Mouse (Mus musculus): Measurements from ENCODE around the gene Magi1. TPM values are rescaled to one million over a fixed set of nuclear protein-coding genes. Genes with fewer than 3 reads are reported as not detected.
A peak's percentile ranks its signal among the peaks of the same experiment; 100 is the strongest.

Magi1 gene
- total and polyA plus RNA-seq, 2 experiments from 2014 or later: 27.6 to 45.4 TPM

- 94% methylated on average over 4 of the region's 4 CpGs for WGBS
- TF ChIP-seq CTCF (IDR thresholded peaks at IDR 0.05): no peak
- ATAC-seq (ENCODE audit: low FRiP score): no peak
These were observed 238.5 kb downstream of the Magi1 start for GRCm38 (mm10) chr6:94045180-94045579.

GRCm38 (mm10) chr6:94043461-94043860 is 240.3 kb downstream of the Magi1 start:
- H3K4me1 ChIP-seq (ENCODE audit: insufficient read depth, low read length): no peaks in the 10 kb centered on the region
- WGBS: 51% methylated on average over 7 of the region's 7 CpGs
- H3K27me3 ChIP-seq (ENCODE audit: insufficient read depth, low read length): no peaks in the 10 kb centered on the region
- H3K36me3 ChIP-seq (ENCODE audit: insufficient read depth, low read length): no peaks in the 10 kb centered on the region
- H3K4me2 ChIP-seq (ENCODE audit: low read depth, low read length, poor library complexity, severe bottlenecking): no peak overlapping the region
- no peak overlapping the region for H3K4me3 ChIP-seq (ENCODE audit: low read depth, low read length)
- TF ChIP-seq CTCF (IDR thresholded peaks at IDR 0.05): no peak
- H3K27ac ChIP-seq (ENCODE audit: low read depth, low read length): no peak overlapping the region
- no peak for ATAC-seq (ENCODE audit: low FRiP score)
- no peaks in the 10 kb centered on the region for H3K9me3 ChIP-seq (ENCODE audit: low read length)
- no peak overlapping the region for H3K9ac ChIP-seq (replicated peaks; ENCODE audit: low read length, poor library complexity, severe bottlenecking)
- DNase-seq (ENCODE audit: low spot score): no peak

More at GRCm38 (mm10) chr6:94045180-94045579, 238.5 kb downstream of the Magi1 start:
- Histone ChIP-seq H3K9me3 (ENCODE audit: low read length) (no peaks in the 10 kb centered on the region), H3K27me3 (ENCODE audit: insufficient read depth, low read length) (no peaks in the 10 kb centered on the region), H3K9ac (replicated peaks; ENCODE audit: low read length, poor library complexity, severe bottlenecking) (no peak overlapping the region), H3K27ac (ENCODE audit: low read depth, low read length) (no peak overlapping the region), H3K4me1 (ENCODE audit: insufficient read depth, low read length) (no peaks in the 10 kb centered on the region), H3K4me2 (ENCODE audit: low read depth, low read length, poor library complexity, severe bottlenecking) (no peak overlapping the region), H3K36me3 (ENCODE audit: insufficient read depth, low read length) (no peaks in the 10 kb centered on the region), H3K4me3 (ENCODE audit: low read depth, low read length) (no peak overlapping the region)
- no peak for DNase-seq (ENCODE audit: low spot score)

- ATAC-seq (ENCODE audit: low FRiP score): no peak
- no peaks in the 10 kb centered on the region for H3K27me3 ChIP-seq (ENCODE audit: insufficient read depth, low read length)
- H3K4me2 ChIP-seq (ENCODE audit: low read depth, low read length, poor library complexity, severe bottlenecking): no peak overlapping the region
These were observed 243.6 kb downstream of the Magi1 start for GRCm38 (mm10) chr6:94040093-94040492.

GRCm38 (mm10) chr6:94038897-94039296 is 244.8 kb downstream of the Magi1 start:
- peak; percentile 55 for TF ChIP-seq CTCF (IDR thresholded peaks at IDR 0.05)
- ATAC-seq (ENCODE audit: low FRiP score) (no peak), DNase-seq (ENCODE audit: low spot score) (no peak)
- Histone ChIP-seq H3K4me3 (ENCODE audit: low read depth, low read length) (no peak overlapping the region), H3K4me1 (ENCODE audit: insufficient read depth, low read length) (no peaks in the 10 kb centered on the region), H3K9ac (replicated peaks; ENCODE audit: low read length, poor library complexity, severe bottlenecking) (no peak overlapping the region), H3K27me3 (ENCODE audit: insufficient read depth, low read length) (no peaks in the 10 kb centered on the region), H3K36me3 (ENCODE audit: insufficient read depth, low read length) (no peaks in the 10 kb centered on the region), H3K4me2 (ENCODE audit: low read depth, low read length, poor library complexity, severe bottlenecking) (no peak overlapping the region), H3K27ac (ENCODE audit: low read depth, low read length) (no peak overlapping the region), H3K9me3 (ENCODE audit: low read length) (no peaks in the 10 kb centered on the region)
- 98% methylated on average over 3 of the region's 3 CpGs for WGBS

More at GRCm38 (mm10) chr6:94040093-94040492, 243.6 kb downstream of the Magi1 start:
- Histone ChIP-seq H3K4me3 (ENCODE audit: low read depth, low read length) (no peak overlapping the region), H3K27ac (ENCODE audit: low read depth, low read length) (no peak overlapping the region), H3K9me3 (ENCODE audit: low read length) (no peaks in the 10 kb centered on the region), H3K9ac (replicated peaks; ENCODE audit: low read length, poor library complexity, severe bottlenecking) (no peak overlapping the region), H3K36me3 (ENCODE audit: insufficient read depth, low read length) (no peaks in the 10 kb centered on the region), H3K4me1 (ENCODE audit: insufficient read depth, low read length) (no peaks in the 10 kb centered on the region)
- peak; percentile 91 for TF ChIP-seq CTCF (IDR thresholded peaks at IDR 0.05)
- peak; percentile 68 for DNase-seq (ENCODE audit: low spot score)
- WGBS: 66% methylated on average over 2 of the region's 2 CpGs

- H3K9ac ChIP-seq (replicated peaks; ENCODE audit: low read length, poor library complexity, severe bottlenecking): no peak overlapping the region
- no peaks in the 10 kb centered on the region for H3K9me3 ChIP-seq (ENCODE audit: low read length)
- TF ChIP-seq CTCF (IDR thresholded peaks at IDR 0.05): no peak
- H3K36me3 ChIP-seq (ENCODE audit: insufficient read depth, low read length): no peaks in the 10 kb centered on the region
- ATAC-seq (ENCODE audit: low FRiP score): no peak
- H3K4me2 ChIP-seq (ENCODE audit: low read depth, low read length, poor library complexity, severe bottlenecking): no peak overlapping the region
- no peak for DNase-seq (ENCODE audit: low spot score)
- no peaks in the 10 kb centered on the region for H3K4me1 ChIP-seq (ENCODE audit: insufficient read depth, low read length)
- no peak overlapping the region for H3K27ac ChIP-seq (ENCODE audit: low read depth, low read length)
- no peaks in the 10 kb centered on the region for H3K27me3 ChIP-seq (ENCODE audit: insufficient read depth, low read length)
- H3K4me3 ChIP-seq (ENCODE audit: low read depth, low read length): no peak overlapping the region
- 68% methylated on average over 7 of the region's 7 CpGs for WGBS
These were observed 247.2 kb downstream of the Magi1 start for GRCm38 (mm10) chr6:94036554-94036953.

GRCm38 (mm10) chr6:94026361-94026760 is 257.4 kb downstream of the Magi1 start:
- Histone ChIP-seq H3K4me2 (ENCODE audit: low read depth, low read length, poor library complexity, severe bottlenecking) (no peak overlapping the region), H3K27ac (ENCODE audit: low read depth, low read length) (no peak overlapping the region), H3K9ac (replicated peaks; ENCODE audit: low read length, poor library complexity, severe bottlenecking) (no peak overlapping the region), H3K9me3 (ENCODE audit: low read length) (no peaks in the 10 kb centered on the region), H3K27me3 (ENCODE audit: insufficient read depth, low read length) (no peaks in the 10 kb centered on the region), H3K4me1 (ENCODE audit: insufficient read depth, low read length) (no peaks in the 10 kb centered on the region), H3K36me3 (ENCODE audit: insufficient read depth, low read length) (no peaks in the 10 kb centered on the region), H3K4me3 (ENCODE audit: low read depth, low read length) (no peak overlapping the region)
- TF ChIP-seq CTCF (IDR thresholded peaks at IDR 0.05): no peak
- ATAC-seq (ENCODE audit: low FRiP score): no peak
- no peak for DNase-seq (ENCODE audit: low spot score)
- WGBS: 77% methylated on average over 9 of the region's 9 CpGs

All from midbrain, postnatal 0 days (tissue).